ENCODE assay signal across 9 mouse cellular contexts in the genomic region with DNA sequence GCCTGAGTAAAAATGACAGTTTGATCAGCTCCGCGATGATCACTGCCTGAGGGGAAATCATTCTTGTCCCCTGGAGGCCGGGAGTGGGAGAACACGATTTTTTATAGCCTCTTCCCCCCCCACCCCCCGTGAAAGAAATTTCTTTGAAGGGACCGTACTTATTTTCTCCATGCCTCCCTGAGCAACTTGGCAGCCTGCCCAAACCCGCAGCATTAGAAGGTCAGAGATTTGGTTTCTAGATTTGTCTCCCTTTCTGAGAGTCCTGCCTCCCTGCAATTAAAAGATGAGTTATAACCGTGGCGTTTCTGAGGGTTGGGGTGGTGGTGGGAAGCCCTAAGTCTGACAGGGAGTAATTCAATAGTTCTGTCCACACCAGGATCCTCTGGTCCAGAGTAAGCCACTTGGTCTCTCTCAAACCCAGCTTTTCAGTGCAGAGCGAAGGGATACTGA. TPM values are rescaled to one million over a fixed set of nuclear protein-coding genes. Genes with fewer than 3 reads are reported as not detected.
DNase-seq lines count a peak whose midpoint lies in the region; ATAC-seq lines count a peak whose summit lies in the region.
"Had no signal": no experiment of that assay in that cellular context is flagged by ENCODE, and none has a peak within 500 bp of the region (broad histone marks: within the 10 kb centered on the region; RNA-seq: fewer than 3 reads in every experiment).

No protein-coding gene starts in this region.

- H3K36me3 ChIP-seq in lung, embryonic 16.5 days (ENCODE audit: control insufficient read depth, insufficient read depth, low read length) = no peaks in the 10 kb centered on the region
- H3K36me3 ChIP-seq in limb, embryonic 12.5 days = no peaks in the 10 kb centered on the region

- H3K27me3 ChIP-seq in lung, embryonic 16.5 days (ENCODE audit: control insufficient read depth, insufficient read depth, low read depth, low read length) = no peaks in the 10 kb centered on the region
- H3K27me3 ChIP-seq in limb, embryonic 12.5 days = no peaks in the 10 kb centered on the region

- DNase-seq in lung, postnatal 25 days (ENCODE audit: low spot score) = no peak
- DNase-seq in adrenal gland, postnatal 14 days = peak; percentile 77
- DNase-seq in gastrocnemius, postnatal 14 days = peak; percentile 34
- DNase-seq in retina, embryonic 14.5 days (ENCODE audit: low spot score) = peak; percentile 29
- no peak for DNase-seq in layer of hippocampus, postnatal 36 days
- DNase-seq in thymus, adult 18-20 months = no peak

- intact Hi-C loops in gastrocnemius, postnatal 14 days (cut with DNase I; ENCODE audit: low total_unique reads) = no loop called here

- H3K9me3 ChIP-seq in lung, embryonic 16.5 days (ENCODE audit: control insufficient read depth, low read length) = no peaks in the 10 kb centered on the region
- H3K9me3 ChIP-seq in limb, embryonic 12.5 days = no peaks in the 10 kb centered on the region

- 0 out of 2 replicates have a peak overlapping the region, but pooled peaks have one; percentile 8 for H3K4me2 ChIP-seq in lung, embryonic 16.5 days (ENCODE audit: low read depth, low read length)
- H3K4me2 ChIP-seq in limb, embryonic 12.5 days = peak overlapping the region; percentile 41

- 32% methylated on average over 10 of the region's 10 CpGs for WGBS in lung, embryonic 16.5 days
- WGBS in limb, embryonic 12.5 days = 20% methylated on average over 10 of the region's 10 CpGs

- no peak for ATAC-seq in lung, embryonic 16.5 days (ENCODE audit: low read depth)
- ATAC-seq in limb, embryonic 12.5 days (ENCODE audit: insufficient number of reproducible peaks, insufficient read depth, low FRiP score, low TSS enrichment, low read depth) = peak; percentile 63; the same call in 1 of the 2 replicates

- no peak overlapping the region for H3K9ac ChIP-seq in lung, embryonic 16.5 days (ENCODE audit: low read length)
- no peak overlapping the region for H3K9ac ChIP-seq in limb, embryonic 12.5 days (replicated peaks)

- peaks cover 10% of the 10 kb centered on the region for H3K4me1 ChIP-seq in lung, embryonic 16.5 days (replicated peaks; ENCODE audit: control insufficient read depth, insufficient read depth, low read length)
- peaks cover 8% of the 10 kb centered on the region for H3K4me1 ChIP-seq in limb, embryonic 12.5 days (replicated peaks)

- H3K4me3 ChIP-seq in lung, embryonic 16.5 days (ENCODE audit: low read length) = no peak overlapping the region
- H3K4me3 ChIP-seq in limb, embryonic 12.5 days (replicated peaks) = no peak overlapping the region

- H3K27ac ChIP-seq in lung, embryonic 16.5 days (ENCODE audit: low read length) = no peak overlapping the region
- no peak overlapping the region for H3K27ac ChIP-seq in limb, embryonic 12.5 days

RNA-seq across cellular contexts. Expression of a gene that starts 11.9 kb away (rescaled TPM):
- polyA plus RNA-seq in lung, embryonic 16.5 days (2015; fragmentation: Nextera tagmentation; extraction: Ambion mirVana) = not detected in 2 replicates
- total RNA-seq in adrenal gland, postnatal 14 days (2021) = not detected in 2 replicates
- not detected for total RNA-seq in gastrocnemius, postnatal 14 days (2021)
- not detected in 2 replicates for polyA plus RNA-seq in limb, embryonic 12.5 days (2016; fragmentation: Nextera tagmentation; extraction: Ambion mirVana)
- not detected for total RNA-seq in layer of hippocampus, postnatal 36 days (2021)
- total RNA-seq: layer of hippocampus, postnatal 25 days had no signal

Comparison
In these comparisons a context has a peak if more than half of its experiments do, and no peak if none do; other contexts are left out.
1. DNase-seq: peak in adrenal gland, postnatal 14 days (single experiment), gastrocnemius, postnatal 14 days (single experiment) and retina, embryonic 14.5 days (single experiment); none in lung, postnatal 25 days (single experiment), layer of hippocampus, postnatal 36 days (0 of 2) and thymus, adult 18-20 months (0 of 2).